Mouse (Mus musculus) spleen, postnatal 4 days (tissue): Measurements from ENCODE around the gene Mageb2.
"Not testable (repeated sequence)": the region's sequence is repeated elsewhere in the genome, so short reads cannot be mapped to it uniquely, and the experiment has no call there.

Source experiments
- DNase-seq, 2 experiments: peaks; one replicate each; pipeline ENCODE4 v3.0.0; 2022; ENCODE audit warnings: low spot score in 2 of 2

Mageb2 gene

GRCm38 (mm10) chrX:91331390-91331789 is at the start of gene Mageb2:
Gene Mageb2, plus strand, starts transcription at chrX:91331690.
- DNase-seq: not testable (repeated sequence)

GRCm38 (mm10) chrX:91313256-91313655 is 18.2 kb upstream of the Mageb2 start:
- DNase-seq: not testable (repeated sequence)
